Mouse (Mus musculus): ENCODE measurements around the gene Cdk2ap1. TPM values are rescaled to one million over a fixed set of nuclear protein-coding genes. Genes with fewer than 3 reads are reported as not detected.
A peak's percentile ranks its signal among the peaks of the same experiment; 100 is the strongest.
"Not testable (repeated sequence)": the region's sequence is repeated elsewhere in the genome, so short reads cannot be mapped to it uniquely, and the experiment has no call there.

Cdk2ap1 gene
- polyA plus RNA-seq (2015; fragmentation: Nextera tagmentation; extraction: Ambion mirVana) = 39.3 and 49.3 TPM in 2 replicates

GRCm38 (mm10) chr5:124362982-124363381, at the start of gene Cdk2ap1:
Gene Cdk2ap1 (minus strand): TSS chr5:124363082.
- not testable (repeated sequence) for H3K4me2 ChIP-seq (replicated peaks; ENCODE audit: low read depth, low read length); ATAC-seq; H3K4me3 ChIP-seq (ENCODE audit: low read depth, low read length); H3K27me3 ChIP-seq (replicated peaks; ENCODE audit: insufficient read depth, low read length); H3K4me1 ChIP-seq (ENCODE audit: insufficient read depth, low read depth, low read length); DNase-seq (ENCODE audit: low spot score); H3K9ac ChIP-seq (replicated peaks; ENCODE audit: low read depth); H3K9me3 ChIP-seq (ENCODE audit: low read length); H3K27ac ChIP-seq (ENCODE audit: low read length); H3K36me3 ChIP-seq (ENCODE audit: insufficient read depth, low read length)
- WGBS = 90% methylated on average over 5 of the region's 5 CpGs

GRCm38 (mm10) chr5:124412163-124412562, 49.3 kb upstream of the Cdk2ap1 start:
- no peaks in the 10 kb centered on the region for H3K4me1 ChIP-seq (ENCODE audit: insufficient read depth, low read depth, low read length)
- no peak overlapping the region for H3K4me2 ChIP-seq (replicated peaks; ENCODE audit: low read depth, low read length)
- H3K9ac ChIP-seq (replicated peaks; ENCODE audit: low read depth) = no peak overlapping the region
- ATAC-seq (no peak), DNase-seq (ENCODE audit: low spot score) (no peak)
- TF ChIP-seq CTCF (IDR thresholded peaks at IDR 0.05) (no peak), EP300 (IDR thresholded peaks at IDR 0.05) (no peak)
- 89% methylated on average over 5 of the region's 5 CpGs for WGBS
- no peak overlapping the region for H3K4me3 ChIP-seq (ENCODE audit: low read depth, low read length)
- H3K27me3 ChIP-seq (replicated peaks; ENCODE audit: insufficient read depth, low read length) = no peaks in the 10 kb centered on the region
- peaks cover 21% of the 10 kb centered on the region; the same call in 1 of the 2 replicates for H3K36me3 ChIP-seq (ENCODE audit: insufficient read depth, low read length)
- H3K27ac ChIP-seq (ENCODE audit: low read length) = no peak overlapping the region
- H3K9me3 ChIP-seq (ENCODE audit: low read length) = no peaks in the 10 kb centered on the region

- H3K4me1 ChIP-seq (ENCODE audit: insufficient read depth, low read depth, low read length) = no peaks in the 10 kb centered on the region
- H3K9me3 ChIP-seq (ENCODE audit: low read length) = no peaks in the 10 kb centered on the region
- 87% methylated on average over 3 of the region's 3 CpGs for WGBS
- no peaks in the 10 kb centered on the region for H3K27me3 ChIP-seq (replicated peaks; ENCODE audit: insufficient read depth, low read length)
- no peak overlapping the region for H3K4me2 ChIP-seq (replicated peaks; ENCODE audit: low read depth, low read length)
- no peak overlapping the region for H3K9ac ChIP-seq (replicated peaks; ENCODE audit: low read depth)
- TF ChIP-seq EP300 (IDR thresholded peaks at IDR 0.05) (no peak), CTCF (IDR thresholded peaks at IDR 0.05) (peak; percentile 34)
- no peak overlapping the region for H3K27ac ChIP-seq (ENCODE audit: low read length)
- DNase-seq (ENCODE audit: low spot score) = no peak
- H3K4me3 ChIP-seq (ENCODE audit: low read depth, low read length) = no peak overlapping the region
- H3K36me3 ChIP-seq (ENCODE audit: insufficient read depth, low read length) = peaks cover 29% of the 10 kb centered on the region; the same call in 1 of the 2 replicates
- no peak for ATAC-seq
These were observed 47.9 kb upstream of the Cdk2ap1 start for GRCm38 (mm10) chr5:124410808-124411207.

- 76% methylated on average over 7 of the region's 7 CpGs for WGBS
These were observed 30.8 kb upstream of the Cdk2ap1 start for GRCm38 (mm10) chr5:124393726-124394125.

GRCm38 (mm10) chr5:124392412-124392811, 29.5 kb upstream of the Cdk2ap1 start:
- WGBS = 98% methylated on average over 4 of the region's 4 CpGs
- Histone ChIP-seq H3K27me3 (replicated peaks; ENCODE audit: insufficient read depth, low read length) (no peaks in the 10 kb centered on the region), H3K4me1 (ENCODE audit: insufficient read depth, low read depth, low read length) (no peaks in the 10 kb centered on the region), H3K9ac (replicated peaks; ENCODE audit: low read depth) (no peak overlapping the region), H3K9me3 (ENCODE audit: low read length) (no peaks in the 10 kb centered on the region), H3K4me3 (ENCODE audit: low read depth, low read length) (no peak overlapping the region), H3K27ac (ENCODE audit: low read length) (no peak overlapping the region), H3K4me2 (replicated peaks; ENCODE audit: low read depth, low read length) (no peak overlapping the region), H3K36me3 (ENCODE audit: insufficient read depth, low read length) (peaks cover 43% of the 10 kb centered on the region; the same call in 1 of the 2 replicates)
- ATAC-seq (no peak), DNase-seq (ENCODE audit: low spot score) (no peak)
- TF ChIP-seq CTCF (IDR thresholded peaks at IDR 0.05) (no peak), EP300 (IDR thresholded peaks at IDR 0.05) (no peak)

More at GRCm38 (mm10) chr5:124393726-124394125, 30.8 kb upstream of the Cdk2ap1 start:
- no peak for TF ChIP-seq CTCF (IDR thresholded peaks at IDR 0.05)
- TF ChIP-seq EP300 (IDR thresholded peaks at IDR 0.05) = no peak
- Histone ChIP-seq H3K36me3 (ENCODE audit: insufficient read depth, low read length) (peaks cover 40% of the 10 kb centered on the region; the same call in 1 of the 2 replicates), H3K9me3 (ENCODE audit: low read length) (no peaks in the 10 kb centered on the region), H3K9ac (replicated peaks; ENCODE audit: low read depth) (no peak overlapping the region), H3K27me3 (replicated peaks; ENCODE audit: insufficient read depth, low read length) (no peaks in the 10 kb centered on the region), H3K4me2 (replicated peaks; ENCODE audit: low read depth, low read length) (no peak overlapping the region), H3K27ac (ENCODE audit: low read length) (no peak overlapping the region), H3K4me3 (ENCODE audit: low read depth, low read length) (no peak overlapping the region), H3K4me1 (ENCODE audit: insufficient read depth, low read depth, low read length) (no peaks in the 10 kb centered on the region)
- no peak for DNase-seq (ENCODE audit: low spot score)
- no peak for ATAC-seq

- Histone ChIP-seq H3K4me1 (ENCODE audit: insufficient read depth, low read depth, low read length) (no peaks in the 10 kb centered on the region), H3K27ac (ENCODE audit: low read length) (no peak overlapping the region), H3K27me3 (replicated peaks; ENCODE audit: insufficient read depth, low read length) (no peaks in the 10 kb centered on the region), H3K9ac (replicated peaks; ENCODE audit: low read depth) (no peak overlapping the region), H3K9me3 (ENCODE audit: low read length) (no peaks in the 10 kb centered on the region), H3K4me2 (replicated peaks; ENCODE audit: low read depth, low read length) (no peak overlapping the region), H3K36me3 (ENCODE audit: insufficient read depth, low read length) (peaks cover 50% of the 10 kb centered on the region; the same call in 1 of the 2 replicates), H3K4me3 (ENCODE audit: low read depth, low read length) (no peak overlapping the region)
- no peak for TF ChIP-seq EP300 (IDR thresholded peaks at IDR 0.05)
- peak; percentile 74 for TF ChIP-seq CTCF (IDR thresholded peaks at IDR 0.05)
- no peak for ATAC-seq
- 69% methylated on average over 5 of the region's 5 CpGs for WGBS
- peak; percentile 45 for DNase-seq (ENCODE audit: low spot score)
These were observed 25.1 kb upstream of the Cdk2ap1 start for GRCm38 (mm10) chr5:124387932-124388331.

GRCm38 (mm10) chr5:124380121-124380520, 17.2 kb upstream of the Cdk2ap1 start:
- Histone ChIP-seq H3K9ac (replicated peaks; ENCODE audit: low read depth) (no peak overlapping the region), H3K9me3 (ENCODE audit: low read length) (no peaks in the 10 kb centered on the region), H3K36me3 (ENCODE audit: insufficient read depth, low read length) (peaks cover 45% of the 10 kb centered on the region), H3K4me1 (ENCODE audit: insufficient read depth, low read depth, low read length) (no peaks in the 10 kb centered on the region), H3K27ac (ENCODE audit: low read length) (no peak overlapping the region), H3K27me3 (replicated peaks; ENCODE audit: insufficient read depth, low read length) (no peaks in the 10 kb centered on the region), H3K4me2 (replicated peaks; ENCODE audit: low read depth, low read length) (no peak overlapping the region), H3K4me3 (ENCODE audit: low read depth, low read length) (no peak overlapping the region)
- DNase-seq (ENCODE audit: low spot score) = no peak
- TF ChIP-seq EP300 (IDR thresholded peaks at IDR 0.05) (no peak), CTCF (IDR thresholded peaks at IDR 0.05) (no peak)
- WGBS = 91% methylated on average over 1 of the region's 1 CpGs
- ATAC-seq = no peak
